ENCODE assay signal across 9 mouse cellular contexts in genomic region chr7:44469677-44470675, GRCm38 (mm10). TPM values are rescaled to one million over a fixed set of nuclear protein-coding genes. Genes with fewer than 3 reads are reported as not detected.
A peak's percentile ranks its signal among the peaks of the same experiment; 100 is the strongest.
DNase-seq lines count a peak whose midpoint lies in the region; ATAC-seq lines count a peak whose summit lies in the region.
"Had no signal": no experiment of that assay in that cellular context is flagged by ENCODE, and none has a peak within 500 bp of the region (broad histone marks: within the 10 kb centered on the region; RNA-seq: fewer than 3 reads in every experiment).

No protein-coding gene starts in this region.

- H3K9ac ChIP-seq in heart, embryonic 11.5 days (ENCODE audit: low read depth, low read length) = peak overlapping the region; percentile 73
- H3K9ac ChIP-seq in liver, embryonic 11.5 days (ENCODE audit: low read depth, low read length) = peak overlapping the region; percentile 87

- peak overlapping the region; percentile 84 for H3K4me2 ChIP-seq in heart, embryonic 11.5 days
- peak overlapping the region; percentile 82 for H3K4me2 ChIP-seq in liver, embryonic 11.5 days

- H3K4me3 ChIP-seq in heart, embryonic 11.5 days (ENCODE audit: low read depth, low read length) = peak overlapping the region; percentile 55
- peak overlapping the region; percentile 75 for H3K4me3 ChIP-seq in liver, embryonic 11.5 days (ENCODE audit: low read depth, low read length)

- no peak for DNase-seq in heart, adult 9 months (ENCODE audit: low spot score in 2 of 2)
- DNase-seq in thymus, postnatal 4 days = peak; percentile 9
- no peak for DNase-seq in thymus, postnatal 25 days
- no peak for DNase-seq in liver, embryonic 11.5 days (ENCODE audit: low spot score)
- peak; percentile 46 for DNase-seq in testis, postnatal 10 days (ENCODE audit: low spot score)
- no peak for DNase-seq in adrenal gland, postnatal 36 days
- DNase-seq in kidney, adult 8-10 months = no peak

- no peak for ATAC-seq in heart, embryonic 11.5 days (replicated peaks; ENCODE audit: insufficient number of reproducible peaks, low FRiP score, low TSS enrichment)
- peak; percentile 62 for ATAC-seq in liver, embryonic 11.5 days (replicated peaks; ENCODE audit: low FRiP score)

- no peaks in the 10 kb centered on the region for H3K9me3 ChIP-seq in heart, embryonic 11.5 days (replicated peaks; ENCODE audit: control insufficient read depth, low read length)
- H3K9me3 ChIP-seq in liver, embryonic 11.5 days (ENCODE audit: control insufficient read depth, low read length) = no peaks in the 10 kb centered on the region

- no peaks in the 10 kb centered on the region for H3K27me3 ChIP-seq in heart, embryonic 11.5 days (ENCODE audit: control insufficient read depth, insufficient read depth, low read length)
- H3K27me3 ChIP-seq in liver, embryonic 11.5 days (replicated peaks; ENCODE audit: control insufficient read depth, insufficient read depth, low read length) = peaks cover 8% of the 10 kb centered on the region

- 53% methylated on average over 16 of the region's 16 CpGs for WGBS in heart, embryonic 11.5 days (ENCODE audit: insufficient replicate concordance)
- WGBS in liver, embryonic 11.5 days = 73% methylated on average over 16 of the region's 16 CpGs

- peaks cover 60% of the 10 kb centered on the region for H3K4me1 ChIP-seq in heart, embryonic 11.5 days (ENCODE audit: control insufficient read depth, insufficient read depth, low read length)
- peaks cover 45% of the 10 kb centered on the region for H3K4me1 ChIP-seq in liver, embryonic 11.5 days (replicated peaks; ENCODE audit: control insufficient read depth, insufficient read depth, low read length)

- no peaks in the 10 kb centered on the region for H3K36me3 ChIP-seq in heart, embryonic 11.5 days (ENCODE audit: control insufficient read depth, insufficient read depth, low read length)
- H3K36me3 ChIP-seq in liver, embryonic 11.5 days (ENCODE audit: control insufficient read depth, insufficient read depth, low read length) = peaks cover 4% of the 10 kb centered on the region

- peak overlapping the region; percentile 100 for H3K27ac ChIP-seq in heart, embryonic 11.5 days (ENCODE audit: low read depth, low read length)
- H3K27ac ChIP-seq in liver, embryonic 11.5 days (ENCODE audit: low read depth, low read length) = peak overlapping the region; percentile 96

RNA-seq across cellular contexts. Expression of gene Josd2, which starts 2.2 kb away (rescaled TPM):
- polyA plus RNA-seq in heart, embryonic 11.5 days (2014; fragmentation: Nextera tagmentation; extraction: Ambion mirVana) = 169 and 181 TPM in 2 replicates
- 145 and 146 TPM in 2 replicates for polyA plus RNA-seq in liver, embryonic 11.5 days (2014; fragmentation: Nextera tagmentation; extraction: Ambion mirVana)
- total RNA-seq in adrenal gland, postnatal 36 days (2021) = 10 to 100 TPM; 53.9 to 61.0 TPM

RNA-seq across cellular contexts. Expression of gene Aspdh, which starts 4.8 kb away (rescaled TPM):
- polyA plus RNA-seq in heart, embryonic 11.5 days (2014; fragmentation: Nextera tagmentation; extraction: Ambion mirVana) = 1.3 and 1.5 TPM in 2 replicates
- polyA plus RNA-seq in liver, embryonic 11.5 days (2014; fragmentation: Nextera tagmentation; extraction: Ambion mirVana) = 5.6 and 6.4 TPM in 2 replicates
- under 1 TPM in 1 of 2 experiments, not detected in 1; 0.63 TPM for total RNA-seq in adrenal gland, postnatal 36 days (2021)

RNA-seq across cellular contexts. Expression of gene Emc10, which starts 26.4 kb away (rescaled TPM):
- polyA plus RNA-seq in heart, embryonic 11.5 days (2014; fragmentation: Nextera tagmentation; extraction: Ambion mirVana) = 75.1 and 87.1 TPM in 2 replicates
- 72.8 and 75.2 TPM in 2 replicates for polyA plus RNA-seq in liver, embryonic 11.5 days (2014; fragmentation: Nextera tagmentation; extraction: Ambion mirVana)
- total RNA-seq in adrenal gland, postnatal 36 days (2021) = 10 to 100 TPM; 91.2 to 99.2 TPM

RNA-seq across cellular contexts. Expression of gene Fam71e1, which starts 26.4 kb away (rescaled TPM):
- 8.9 and 10.6 TPM in 2 replicates for polyA plus RNA-seq in heart, embryonic 11.5 days (2014; fragmentation: Nextera tagmentation; extraction: Ambion mirVana)
- 4.7 and 5.9 TPM in 2 replicates for polyA plus RNA-seq in liver, embryonic 11.5 days (2014; fragmentation: Nextera tagmentation; extraction: Ambion mirVana)
- total RNA-seq in adrenal gland, postnatal 36 days (2021) = 1 to 10 TPM; 8.5 to 9.5 TPM

RNA-seq across cellular contexts. Expression of gene Lrrc4b, which starts 41.2 kb away (rescaled TPM):
- 2.4 and 3.5 TPM in 2 replicates for polyA plus RNA-seq in heart, embryonic 11.5 days (2014; fragmentation: Nextera tagmentation; extraction: Ambion mirVana)
- polyA plus RNA-seq in liver, embryonic 11.5 days (2014; fragmentation: Nextera tagmentation; extraction: Ambion mirVana) = 0.25 and 0.52 TPM in 2 replicates
- 1 to 10 TPM; 3.9 to 4.9 TPM for total RNA-seq in adrenal gland, postnatal 36 days (2021)
- total RNA-seq: liver, adult 2 months had no signal
- polyA plus RNA-seq: liver, adult 2 months had no signal

Comparison
In these comparisons a context has a peak if more than half of its experiments do, and no peak if none do; other contexts are left out.
1. DNase-seq: peak in thymus, postnatal 4 days (single experiment) and testis, postnatal 10 days (single experiment); none in heart, adult 9 months (0 of 2), thymus, postnatal 25 days (single experiment), liver, embryonic 11.5 days (single experiment), adrenal gland, postnatal 36 days (0 of 2) and kidney, adult 8-10 months (0 of 2).